Mouse (Mus musculus) urinary bladder, postnatal 10 days (tissue): ENCODE measurements around the gene Rex1bd.
"Not testable (repeated sequence)": the region's sequence is repeated elsewhere in the genome, so short reads cannot be mapped to it uniquely, and the experiment has no call there.

Experiments
- DNase-seq: peaks from one replicate; pipeline ENCODE4 v3.0.0; 2022; ENCODE audit warnings: low spot score

Rex1bd gene

DNA sequence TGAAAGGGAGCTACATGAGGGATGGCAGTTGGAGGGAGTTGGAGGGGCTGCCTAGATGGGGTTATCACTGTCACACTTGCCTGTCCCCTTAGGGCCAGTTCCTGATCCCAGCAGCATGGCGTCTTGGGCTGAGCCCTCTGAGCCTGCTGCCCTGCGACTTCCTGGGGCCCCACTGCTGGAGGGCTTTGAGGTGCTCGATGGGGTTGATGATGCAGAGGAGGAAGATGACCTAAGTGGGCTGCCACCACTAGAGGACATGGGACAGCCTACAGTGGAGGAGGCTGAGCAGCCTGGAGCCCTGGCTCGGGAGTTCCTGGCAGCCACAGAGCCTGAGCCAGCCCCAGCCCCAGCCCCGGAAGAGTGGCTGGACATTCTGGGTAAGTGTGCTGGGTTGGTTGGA, 22.7 kb upstream of the Rex1bd start:
- DNase-seq = no peak

DNA sequence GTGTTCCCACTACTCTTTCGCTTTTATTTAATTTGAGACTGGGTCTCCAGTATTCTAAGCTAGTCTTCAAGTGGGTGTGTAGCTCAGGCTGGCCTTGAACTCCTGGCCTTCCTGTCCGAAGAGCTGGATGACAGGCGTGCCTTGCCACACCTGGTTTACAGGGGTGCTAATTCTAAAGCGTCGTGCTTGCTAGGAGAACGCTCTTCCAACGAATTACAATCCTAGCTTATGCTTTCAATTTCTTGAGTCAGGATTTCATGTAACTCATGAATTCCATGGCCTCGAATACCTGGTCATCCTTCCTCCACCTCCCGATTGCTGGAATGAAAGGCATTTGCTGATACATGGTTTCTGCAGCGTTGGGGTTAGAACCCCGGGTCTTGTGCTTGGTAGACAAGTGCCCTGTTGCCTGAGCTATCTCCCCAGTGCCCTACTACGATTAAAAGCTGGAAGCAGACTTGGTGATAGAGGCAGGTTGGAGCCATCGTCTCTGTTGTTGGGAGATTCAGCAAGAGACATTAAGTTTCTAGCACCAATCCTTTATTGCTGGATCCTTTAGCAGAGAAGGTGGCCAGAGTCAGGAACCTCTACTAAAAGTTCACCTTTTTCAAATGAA, 21.7 kb upstream of the Rex1bd start:
- no peak for DNase-seq

DNA sequence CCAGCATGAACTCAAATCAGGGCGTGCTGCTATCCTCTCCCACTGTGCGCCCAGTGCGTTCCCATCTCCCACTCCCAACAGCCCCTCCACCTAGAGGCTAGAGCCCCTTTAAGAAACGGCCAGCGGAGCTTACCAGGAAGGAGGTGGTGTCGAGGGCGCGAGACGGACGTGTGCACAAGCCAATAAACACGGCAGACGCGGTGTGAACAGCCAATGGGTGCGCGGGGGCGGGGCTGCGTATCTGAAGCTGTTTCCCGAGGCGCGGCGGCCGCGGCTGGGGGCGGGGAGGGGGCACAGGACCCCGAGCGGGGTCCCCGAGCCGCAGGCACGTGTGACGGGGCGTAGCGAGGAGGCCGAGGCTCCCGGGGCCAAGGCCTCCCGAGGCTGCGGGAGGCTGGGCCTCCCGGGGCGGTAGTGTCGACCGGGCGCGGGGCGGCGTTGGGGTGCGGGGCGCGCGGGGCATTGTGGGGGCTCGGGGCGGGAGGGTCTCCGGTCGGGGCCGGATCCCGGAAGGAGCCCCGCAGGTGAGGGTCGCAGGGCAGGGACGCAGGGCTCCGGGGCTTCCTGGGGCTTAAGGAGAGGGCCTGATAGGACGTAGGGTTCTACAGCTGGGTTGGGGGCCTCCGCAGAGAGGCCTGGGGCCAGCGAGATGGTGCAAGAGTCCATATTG, 21.1 kb upstream of the Rex1bd start, which contains the start of the genes Fkbp8 and Kxd1:
Fkbp8 (plus strand) TSS at position 213 of the 670 bp plus-strand sequence.
Kxd1 (minus strand) TSS at position 445 of the 670 bp plus-strand sequence.
- peak; percentile 95 for DNase-seq

DNA sequence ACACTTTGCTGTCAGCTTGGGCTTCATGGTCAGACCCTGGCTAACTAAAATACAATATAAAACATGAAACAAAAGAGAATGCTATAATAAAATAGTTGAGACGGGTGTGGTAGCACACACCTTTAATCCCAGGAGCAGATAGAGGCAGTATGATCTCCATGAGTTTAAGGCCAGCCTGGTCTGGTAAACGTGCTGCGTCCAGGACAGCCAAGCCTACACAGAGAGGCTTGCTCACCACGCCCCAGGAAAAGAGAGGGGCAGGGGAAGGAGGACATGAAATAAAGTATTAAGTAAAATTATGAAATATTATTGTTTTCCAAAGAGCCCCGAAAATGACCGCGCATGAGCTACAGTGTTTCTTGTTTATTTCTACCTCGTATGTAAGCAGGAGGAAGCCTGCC, 20.6 kb upstream of the Rex1bd start:
- no peak for DNase-seq

DNA sequence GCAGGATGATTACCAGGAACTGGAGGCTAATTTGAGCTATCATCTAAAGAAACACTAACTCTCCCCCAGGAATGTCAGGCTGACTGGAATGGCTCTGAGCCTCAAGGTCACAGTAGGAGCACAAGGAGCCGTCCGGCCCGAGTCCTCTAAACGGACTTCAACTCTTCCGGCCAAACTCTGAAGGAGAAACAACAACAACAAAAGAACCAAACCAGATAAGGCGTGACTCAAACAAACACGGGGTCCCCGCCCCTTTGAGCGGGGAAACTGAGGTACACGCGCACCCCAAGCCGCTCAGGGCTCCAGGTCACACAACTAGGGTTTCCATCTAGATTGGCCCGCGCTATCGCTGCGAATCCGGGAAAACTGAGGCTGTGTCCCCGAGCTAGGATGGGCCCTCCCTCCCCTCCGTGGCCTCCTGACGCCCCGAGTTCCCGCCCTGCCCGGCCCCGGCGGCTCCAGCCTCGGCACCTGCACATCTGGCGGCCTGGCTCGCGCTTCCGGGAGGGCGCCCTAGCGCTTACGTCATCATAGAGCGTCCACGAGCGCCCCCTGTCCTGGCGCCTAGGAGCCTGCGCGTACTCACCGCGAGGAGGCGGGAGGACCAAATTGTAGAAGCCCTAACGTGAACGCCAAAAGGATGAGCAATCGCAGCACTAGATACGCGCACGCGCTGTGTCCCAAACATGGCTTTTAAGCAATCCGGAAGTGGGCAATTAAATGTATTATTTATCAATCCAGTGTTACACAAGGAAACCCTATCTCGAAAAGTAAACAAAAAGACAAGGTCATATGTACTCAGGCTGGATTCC, 16.2 kb upstream of the Rex1bd start:
- DNase-seq = peak; percentile 85

DNA sequence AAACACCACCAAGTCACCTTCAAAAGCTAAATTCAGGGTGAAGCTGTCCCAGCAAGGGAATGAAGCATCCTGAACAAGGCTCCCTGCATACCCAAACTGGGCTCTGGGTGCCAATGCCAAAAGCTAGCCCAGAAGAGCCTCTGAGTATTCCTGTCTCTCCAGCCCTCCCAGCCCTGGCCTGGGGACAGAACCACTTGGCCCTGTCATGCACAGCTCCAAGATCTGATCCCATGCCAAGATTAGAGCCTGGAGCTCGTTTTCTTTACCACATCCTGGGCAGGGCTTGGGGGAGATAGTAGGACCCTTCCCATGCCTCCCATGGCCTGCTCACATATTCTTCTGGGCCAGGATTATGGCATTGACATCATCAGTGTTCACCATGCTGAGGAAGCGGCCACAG, 13.1 kb upstream of the Rex1bd start:
- DNase-seq = no peak

DNA sequence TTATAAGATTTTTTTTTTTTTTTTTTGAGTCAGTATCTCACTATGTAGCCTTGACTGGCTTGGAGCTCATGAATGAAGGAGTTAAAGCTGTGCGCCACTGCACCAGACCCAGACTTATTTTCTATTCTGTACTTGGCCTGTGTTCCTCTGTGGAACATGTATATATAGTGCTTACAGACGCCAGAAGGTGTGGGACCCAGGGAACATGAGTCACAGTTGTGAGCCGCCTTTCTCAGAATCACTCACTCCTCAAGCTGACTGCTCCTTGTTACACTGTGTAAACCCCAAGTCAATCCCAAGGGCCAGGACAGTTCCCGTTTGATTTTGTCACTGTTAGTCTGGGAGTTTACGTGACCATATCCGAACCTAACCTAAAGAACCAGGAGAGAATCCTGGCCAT, 12.5 kb upstream of the Rex1bd start:
- no peak for DNase-seq

DNA sequence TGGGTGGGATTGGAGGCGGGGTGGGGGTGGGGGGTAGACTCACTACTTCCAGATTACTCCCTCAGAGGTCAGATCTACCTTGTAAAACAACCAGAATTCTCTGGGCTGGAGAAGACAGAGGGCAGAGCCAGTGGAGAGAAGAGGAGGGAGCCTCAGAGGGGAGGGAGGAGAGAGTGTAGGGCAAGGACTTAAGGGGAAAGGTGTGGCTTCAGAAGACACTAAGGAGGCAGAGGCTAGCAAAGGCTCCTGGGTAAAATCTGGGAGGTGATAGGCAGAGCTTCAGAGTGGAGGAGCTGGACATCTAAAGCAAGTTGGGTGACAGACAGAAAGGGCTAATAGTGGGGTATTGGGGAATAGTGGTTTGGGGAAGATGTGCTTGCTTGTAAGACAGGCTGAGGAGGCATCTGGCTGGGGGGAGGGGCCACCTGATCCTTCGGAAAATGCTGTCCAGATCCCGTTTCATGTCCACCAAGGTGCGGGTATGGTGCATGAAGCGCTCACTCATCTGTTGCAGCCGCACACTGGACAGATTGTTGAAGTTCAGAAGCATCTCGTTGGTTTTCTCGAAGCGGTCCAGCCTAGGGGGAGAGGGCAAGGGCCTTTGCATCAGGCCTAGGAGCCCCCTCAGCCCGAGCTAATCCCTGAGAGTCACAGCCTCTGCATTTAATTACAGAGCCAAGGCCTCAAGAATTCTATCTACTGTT, 11.5 kb upstream of the Rex1bd start:
- DNase-seq = no peak

DNA sequence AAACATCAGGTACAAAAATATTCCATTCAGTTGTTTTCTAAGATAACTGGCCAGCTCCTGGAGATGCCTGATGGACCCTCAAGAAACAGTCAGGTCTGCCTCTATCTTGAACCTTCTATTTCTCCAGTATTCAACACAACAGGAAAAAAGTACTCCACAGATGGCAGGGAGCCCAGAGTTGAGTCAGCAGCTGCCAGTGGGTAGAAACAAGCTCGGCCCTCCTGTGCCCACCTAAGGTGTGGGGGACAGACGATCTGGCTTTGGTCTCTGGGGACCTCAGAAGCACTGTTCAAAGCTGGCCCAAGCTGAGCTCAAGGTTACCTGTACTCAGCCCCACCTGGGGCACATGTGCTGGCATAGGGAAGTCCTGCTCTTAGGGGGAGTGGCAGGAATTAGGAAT, 6.9 kb upstream of the Rex1bd start:
- DNase-seq = no peak

DNA sequence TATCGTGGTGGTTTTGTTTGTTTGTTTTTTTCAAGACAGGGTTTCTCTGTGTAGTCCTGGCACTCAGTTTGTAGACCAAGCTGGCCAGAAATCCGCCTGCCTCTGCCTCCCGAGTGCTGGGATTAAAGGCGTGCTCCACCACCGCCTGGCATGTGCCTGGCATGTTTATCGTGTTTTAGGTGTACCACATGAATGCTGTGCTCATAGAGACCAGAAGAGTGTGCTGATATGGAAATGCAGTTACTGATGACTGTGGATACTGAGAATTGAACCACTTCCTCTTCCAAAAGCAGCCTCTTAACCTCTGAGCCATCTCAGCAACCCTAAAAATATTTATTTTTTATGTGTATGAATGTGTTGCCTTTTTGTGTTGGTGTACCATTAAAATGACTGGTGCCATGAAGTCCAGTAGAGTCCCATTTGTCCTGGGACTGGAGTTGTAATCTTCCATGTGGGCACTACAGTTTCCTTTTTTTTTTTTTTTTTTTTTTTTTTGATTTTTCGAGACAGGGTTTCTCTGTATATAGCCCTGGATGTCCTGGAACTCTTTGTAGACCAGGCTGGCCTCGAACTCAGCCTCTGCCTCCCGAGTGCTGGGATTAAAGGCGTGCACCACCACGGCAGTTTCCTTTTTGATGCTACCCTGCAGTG, 5.8 kb upstream of the Rex1bd start:
- no peak for DNase-seq

DNA sequence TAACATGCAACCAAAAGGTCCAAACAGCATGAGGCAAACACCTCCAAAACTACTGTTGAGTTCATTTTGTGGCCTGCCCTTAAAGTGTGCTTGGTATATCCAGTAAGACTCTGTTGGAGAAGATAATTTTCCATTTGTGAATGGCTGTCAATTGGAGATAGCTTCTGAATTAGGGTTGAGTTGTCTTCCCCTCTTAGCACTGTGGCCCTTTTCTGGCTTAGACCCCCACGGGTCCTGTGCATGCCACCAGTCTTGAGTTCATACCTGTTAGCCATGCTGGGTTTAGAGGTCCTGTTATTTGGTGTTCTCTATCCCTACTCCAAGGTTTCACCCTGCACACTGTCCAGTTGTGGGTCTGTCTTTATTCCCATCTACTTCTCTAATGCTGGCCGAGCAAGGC, 5.2 kb upstream of the Rex1bd start:
- DNase-seq = no peak

DNA sequence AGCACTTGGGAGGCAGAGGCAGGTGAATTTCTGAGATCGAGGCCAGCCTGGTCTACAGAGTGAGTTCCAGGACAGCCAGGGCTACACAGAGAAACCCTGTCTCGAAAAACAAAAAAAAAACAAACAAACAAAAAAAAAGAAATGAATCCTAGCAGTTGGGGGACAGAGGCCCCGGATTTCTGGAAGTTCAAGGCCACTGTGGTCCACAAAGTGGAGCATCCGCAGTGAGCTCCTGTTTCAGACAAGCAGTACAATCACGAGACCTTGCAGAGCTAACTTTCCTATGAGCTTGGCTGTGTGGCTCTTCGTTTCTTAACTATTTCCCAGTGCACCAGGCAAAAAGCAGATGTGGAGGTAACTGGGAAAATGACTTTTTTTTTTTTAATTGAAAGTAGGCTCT, 4.6 kb upstream of the Rex1bd start:
- DNase-seq = not testable (repeated sequence)

DNA sequence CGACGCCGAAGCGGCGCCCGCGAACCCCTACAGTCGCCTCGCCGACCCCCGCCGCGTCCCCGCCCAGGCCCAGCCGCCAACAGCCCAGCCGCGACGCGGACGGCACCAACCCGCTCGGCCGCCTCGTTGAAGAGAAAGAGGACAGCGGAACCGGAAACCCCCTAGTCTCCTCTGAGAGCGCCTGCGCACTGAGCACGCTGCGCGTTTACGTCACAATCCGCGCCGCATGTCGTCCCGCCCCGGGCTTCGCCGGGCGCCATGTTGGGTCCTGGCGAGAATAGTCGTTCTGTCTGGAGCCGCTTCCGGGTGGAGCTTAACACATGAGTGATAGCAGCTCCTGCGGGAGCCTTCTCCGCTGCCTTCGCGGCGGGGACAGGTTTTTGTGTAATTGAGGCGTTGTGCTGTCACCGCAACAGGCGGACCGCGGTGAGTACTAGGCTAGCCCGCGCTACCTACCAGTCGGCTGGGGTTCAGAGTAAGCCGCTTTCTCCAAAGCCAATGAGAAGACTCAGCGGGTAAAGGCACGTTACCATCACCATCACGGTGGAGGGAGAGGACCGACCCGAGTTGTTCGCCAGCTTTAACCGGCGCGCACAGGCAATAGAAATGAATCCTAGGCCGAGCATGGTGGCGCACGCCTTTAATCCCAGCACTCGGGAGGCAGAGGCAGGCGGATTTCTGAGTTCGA, 3.8 kb upstream of the Rex1bd start, which contains the start of gene Uba52:
Uba52 (minus strand) TSS at position 574 of the 688 bp plus-strand sequence.
- peak; percentile 90 for DNase-seq

DNA sequence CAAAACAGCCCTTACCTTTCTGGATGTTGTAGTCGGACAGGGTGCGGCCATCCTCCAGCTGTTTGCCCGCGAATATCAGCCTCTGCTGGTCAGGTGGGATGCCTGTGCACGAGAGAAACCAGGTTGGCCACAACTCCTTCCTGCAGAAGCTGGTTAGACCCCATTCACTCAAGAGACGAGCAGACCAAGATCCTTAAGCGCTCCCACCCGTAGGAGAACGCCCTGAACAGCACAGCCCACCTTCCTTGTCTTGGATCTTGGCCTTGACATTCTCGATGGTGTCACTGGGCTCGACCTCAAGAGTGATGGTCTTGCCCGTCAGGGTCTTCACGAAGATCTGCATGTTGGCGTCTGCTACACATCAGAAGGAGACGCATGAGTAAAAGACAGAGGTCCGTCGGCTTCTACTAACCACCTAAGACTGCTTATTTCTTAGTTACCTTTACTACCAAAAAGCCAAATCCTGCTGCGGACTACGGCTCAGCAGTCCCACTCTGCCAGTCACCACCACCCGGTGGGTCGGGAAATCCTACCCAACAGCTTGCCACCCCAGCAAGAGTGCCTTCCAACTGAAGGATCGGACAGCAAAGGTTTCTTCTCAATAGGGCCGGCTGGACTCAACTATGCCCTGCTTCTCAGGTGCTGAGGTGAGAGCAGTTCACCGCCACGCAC, 2.9 kb upstream of the Rex1bd start:
- no peak for DNase-seq

DNA sequence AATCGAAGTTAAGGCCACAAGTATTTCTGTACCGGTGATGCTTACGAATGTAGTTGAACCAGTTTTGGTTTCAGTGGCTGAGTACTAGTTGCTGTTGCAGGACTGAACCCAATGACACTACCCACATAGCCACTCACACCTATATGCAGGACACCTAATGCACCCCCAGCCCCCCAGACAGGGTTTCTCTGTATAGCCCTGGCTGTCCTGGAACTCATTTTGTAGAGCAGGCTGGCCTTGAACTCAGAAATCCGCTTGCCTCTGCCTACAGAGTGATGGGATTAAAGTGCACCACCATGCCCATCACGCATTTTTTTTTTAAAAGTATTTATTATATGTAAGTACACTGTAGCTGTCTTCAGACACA, 458 bp upstream of the Rex1bd start:
- no peak for DNase-seq

DNA sequence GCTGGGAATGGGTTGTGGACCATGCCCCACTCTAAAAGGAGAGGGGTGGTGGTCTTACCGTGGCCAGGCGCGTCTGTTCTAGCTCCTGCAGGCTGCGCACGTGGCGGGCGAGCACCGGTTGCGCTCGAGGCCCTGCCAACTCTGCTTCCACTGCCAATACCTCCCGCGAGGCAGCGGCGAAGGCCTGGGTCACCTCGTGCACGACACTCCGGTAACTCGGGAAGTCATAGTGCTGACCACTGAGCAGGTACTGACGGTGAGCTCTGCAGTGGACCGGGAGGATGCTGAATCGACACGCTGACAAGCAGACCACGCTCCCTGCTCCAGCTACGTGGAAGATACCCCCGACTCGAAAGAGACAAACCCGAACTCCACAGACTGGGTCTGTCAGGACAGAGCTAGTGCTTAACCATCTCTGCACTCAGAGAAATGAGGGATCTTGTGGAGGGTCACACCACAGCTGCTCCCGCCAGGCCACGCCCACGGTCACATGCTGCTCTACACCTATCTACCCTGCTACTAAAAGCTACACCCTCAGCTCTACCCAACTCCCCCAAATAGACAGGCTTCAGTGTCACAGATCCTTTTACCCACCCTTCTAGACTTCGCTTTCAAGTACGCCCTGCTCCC, 739 bp downstream of the Rex1bd start:
- DNase-seq = no peak

DNA sequence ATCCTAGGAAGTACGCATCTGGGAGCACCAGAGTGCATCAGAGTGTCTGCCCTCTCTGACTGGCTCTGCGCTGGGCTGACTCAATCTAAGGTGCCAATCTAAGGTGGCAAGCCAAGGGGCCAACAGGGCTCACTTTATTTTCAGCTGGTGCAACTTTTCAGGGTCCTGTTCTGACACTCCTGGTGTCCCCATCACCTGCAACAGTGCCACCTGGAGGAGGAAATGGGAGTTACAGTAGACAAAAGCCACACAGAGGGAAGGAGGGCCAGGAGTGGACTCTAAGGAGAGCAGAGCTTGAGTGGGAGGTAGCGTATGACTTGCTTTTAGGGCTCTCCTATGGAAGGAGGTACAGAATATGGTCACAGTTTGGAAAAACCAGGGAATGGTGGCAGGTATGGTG, 1.7 kb downstream of the Rex1bd start:
- no peak for DNase-seq

DNA sequence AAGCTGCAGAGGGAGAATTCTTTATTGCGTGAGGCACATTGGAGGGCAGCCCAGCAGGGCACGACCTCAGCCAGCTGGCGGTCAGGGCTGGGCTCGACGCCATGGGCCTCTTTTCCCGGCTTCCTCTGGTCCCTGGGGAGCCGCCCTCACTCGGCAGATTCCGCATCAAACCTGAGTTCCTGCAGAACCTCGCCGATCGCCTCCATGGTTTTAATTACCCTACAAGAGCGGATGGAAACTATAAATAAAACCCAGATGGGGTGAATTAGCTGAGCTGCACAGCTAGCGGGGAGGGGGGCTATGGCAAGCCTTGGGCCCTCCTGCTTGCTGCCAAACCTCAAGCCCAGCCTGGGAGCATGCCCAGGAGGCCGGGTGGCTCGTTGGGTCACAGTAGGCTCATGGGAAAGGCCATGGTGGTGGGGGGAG, 2.2 kb downstream of the Rex1bd start:
- no peak for DNase-seq

DNA sequence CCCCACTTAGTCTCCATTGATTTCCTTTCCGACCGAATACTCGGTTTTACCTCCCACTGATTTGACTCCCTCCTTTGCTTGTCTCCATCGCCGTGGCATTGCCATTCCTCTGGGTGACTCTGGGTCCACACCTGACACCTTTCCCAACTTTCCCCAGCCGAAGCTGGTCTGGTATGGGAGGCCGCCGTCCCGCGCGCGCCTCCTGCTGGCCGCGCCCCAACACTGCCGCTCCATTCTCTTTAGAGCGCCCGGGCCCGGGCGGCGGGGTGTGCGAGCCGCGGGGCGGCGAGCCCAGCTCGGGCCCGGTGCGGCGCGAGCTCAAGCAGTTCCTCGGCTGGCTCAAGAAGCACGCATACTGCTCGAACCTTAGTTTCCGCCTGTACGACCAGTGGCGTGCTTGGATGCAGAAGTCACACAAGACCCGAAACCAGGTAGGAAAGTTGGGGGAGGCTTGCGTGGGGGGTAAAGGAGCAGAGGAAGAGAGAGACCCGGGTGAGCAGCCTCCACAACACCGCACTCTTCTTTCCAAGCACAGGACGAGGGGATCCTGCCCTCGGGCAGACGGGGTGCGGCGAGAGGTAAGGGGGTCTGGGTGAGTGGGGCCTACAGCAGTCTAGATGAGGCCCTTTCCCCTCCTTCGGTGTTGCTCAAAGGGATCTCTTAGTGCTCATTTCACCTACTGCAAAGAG, 3.3 kb downstream of the Rex1bd start:
- DNase-seq = no peak

DNA sequence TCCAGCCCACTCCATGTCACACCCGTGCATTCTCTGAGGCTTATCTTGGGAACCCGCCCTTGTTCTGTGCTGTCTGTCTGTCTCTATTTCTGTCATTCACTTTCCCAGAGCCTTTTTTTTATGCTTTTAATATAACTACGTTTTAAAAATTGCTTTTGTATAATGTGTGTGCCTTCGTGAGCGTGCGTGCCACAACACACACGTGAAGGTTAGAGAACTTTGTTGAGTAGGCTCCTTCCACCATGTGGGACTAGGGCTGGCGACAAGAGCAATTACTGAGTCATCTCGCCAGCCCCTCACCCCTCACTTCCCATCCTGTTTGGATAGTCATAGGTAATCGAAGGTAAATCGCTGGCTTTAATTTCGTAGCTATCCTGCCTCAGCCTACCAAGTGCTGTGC, 4.0 kb downstream of the Rex1bd start:
- no peak for DNase-seq
